Mouse (Mus musculus) macrophage (primary cell): Measurements from ENCODE around the gene Xrcc5. TPM values are rescaled to one million over a fixed set of nuclear protein-coding genes. Genes with fewer than 3 reads are reported as not detected.

ENCODE experiments used
- H3K27ac ChIP-seq: fragments of 350-480 bp; formaldehyde crosslinking; 2 replicates; pipeline ENCODE4 v1.9.0; 2021
- H3K36me3 ChIP-seq: fragments of 350-480 bp; formaldehyde crosslinking; 2 replicates; pipeline ENCODE4 v1.9.0; 2021; ENCODE audit errors: inconsistent target
- H3K4me3 ChIP-seq: fragments of 350-480 bp; formaldehyde crosslinking; 2 replicates; pipeline ENCODE4 v1.9.0; 2021; ENCODE audit errors: inconsistent target
- H3K79me2 ChIP-seq: fragments of 350-480 bp; formaldehyde crosslinking; 2 replicates; pipeline ENCODE4 v1.9.0; 2021; ENCODE audit errors: inconsistent target
- WGBS: methylation state at CpG from one replicate; pipeline ENCODE4 v1.1.7; 2026; ENCODE audit warnings: inconsistent platforms; ENCODE audit not compliant: missing documents; 5-methylcytosine and 5-hydroxymethylcytosine counted together
- polyA plus RNA-seq: library from polyadenylated mRNA; stranded (reverse); fragments of 250-400 nt; gene quantifications from 3 replicates; pipeline ENCODE4 v1.2.4, GENCODE M21; 2018; ENCODE audit warnings: inconsistent platforms
- total RNA-seq, 78 experiments: library from RNA; depleted of rRNA; stranded (reverse); fragments of 250-400 nt; gene quantifications; 1 replicate in 9 of 78; 2 replicates in 24 of 78; 3 replicates in 43 of 78; 4 replicates in 2 of 78; pipeline ENCODE4 v1.2.4; 2018; ENCODE audit warnings: inconsistent platforms in 56 of 78

The Xrcc5 gene
- total RNA-seq (2018; cell fraction: chromatin; rRNA removed) = 1 to 10 TPM in 1 of 26 experiments, under 1 TPM in 5, not detected in 20; 0.26 to 3.2 (median 0.49) TPM
- total RNA-seq (2018; cell fraction: cytosol; rRNA removed) = under 1 TPM in 24 of 26 experiments, not detected in 2; 0.03 to 0.26 (median 0.10) TPM
- total RNA-seq (2018; cell fraction: nucleus; rRNA removed) = under 1 TPM in 11 of 26 experiments, not detected in 15; 0.18 to 0.69 (median 0.29) TPM
- 0.08 to 0.26 TPM (median 0.12 TPM) in 3 replicates for polyA plus RNA-seq

DNA sequence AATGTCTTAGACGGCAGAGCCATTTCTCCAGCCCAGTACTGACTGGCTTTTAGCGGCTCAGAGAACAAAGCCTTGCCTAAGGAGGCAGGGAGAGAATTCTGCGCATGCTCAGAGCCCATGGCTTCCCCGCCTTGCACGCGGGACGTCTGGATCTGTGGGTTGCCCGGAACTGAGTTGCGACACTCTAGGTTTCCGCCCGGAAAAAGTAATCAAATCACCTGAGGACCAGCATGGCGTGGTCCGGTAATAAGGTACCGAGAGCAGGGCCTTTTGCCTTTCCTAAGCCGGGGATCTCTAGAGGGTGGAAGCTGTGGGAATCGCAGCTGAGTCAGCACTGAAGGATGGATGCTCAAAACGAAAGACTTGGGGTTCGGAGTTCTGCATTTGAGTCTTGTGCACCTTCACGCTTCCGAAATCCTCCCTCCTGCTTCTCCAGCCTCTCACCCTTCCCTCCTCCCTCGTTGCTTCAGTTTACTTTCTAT, at the start of gene Xrcc5:
Xrcc5 (plus strand) TSS at position 105 of the 482 bp plus-strand sequence.
- Histone ChIP-seq H3K27ac (no peak within 1 kb of the TSS), H3K36me3 (no peaks in the 10 kb centered on the region), H3K4me3 (peak within 1 kb of the TSS; percentile 37), H3K79me2 (no peaks in the 10 kb centered on the region)
- 1% methylated on average over 21 of the region's 21 CpGs for WGBS

DNA sequence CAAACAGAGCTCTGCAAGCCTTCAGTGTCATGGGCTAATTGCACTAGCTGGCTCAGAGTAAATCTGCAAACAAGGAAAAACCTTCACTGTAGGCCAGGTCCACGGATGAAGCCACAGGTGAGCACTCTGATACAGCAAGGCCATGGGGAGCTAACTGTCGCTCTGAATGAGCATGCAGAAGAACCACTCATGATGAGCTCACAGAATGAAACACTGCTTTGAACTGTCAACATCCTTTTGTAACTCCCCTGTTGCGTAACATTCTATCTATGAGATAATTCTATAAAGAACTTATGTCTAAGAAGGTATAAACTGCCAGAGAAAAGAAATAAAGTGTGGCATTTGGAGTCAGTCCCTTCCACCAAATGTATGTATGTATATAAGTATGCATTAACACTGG, 44.1 kb upstream of the Xrcc5 start:
- Histone ChIP-seq H3K4me3 (no peak overlapping the region), H3K27ac (no peak overlapping the region), H3K36me3 (no peaks in the 10 kb centered on the region), H3K79me2 (no peaks in the 10 kb centered on the region)
- WGBS = 80% methylated on average over 3 of the region's 3 CpGs

GRCm38 (mm10) chr1:72278085-72278484, 29.1 kb upstream of the Xrcc5 start:
- Histone ChIP-seq H3K79me2 (no peaks in the 10 kb centered on the region), H3K4me3 (no peak overlapping the region), H3K27ac (no peak overlapping the region), H3K36me3 (no peaks in the 10 kb centered on the region)
- 86% methylated on average over 3 of the region's 3 CpGs for WGBS

GRCm38 (mm10) chr1:72282604-72283003, 24.6 kb upstream of the Xrcc5 start:
- no peak overlapping the region for H3K27ac ChIP-seq
- H3K79me2 ChIP-seq = no peaks in the 10 kb centered on the region
- H3K4me3 ChIP-seq = no peak overlapping the region
- no peaks in the 10 kb centered on the region for H3K36me3 ChIP-seq
- 71% methylated on average over 1 of the region's 1 CpGs for WGBS

GRCm38 (mm10) chr1:72283992-72284485, 23.2 kb upstream of the Xrcc5 start, which contains the start of the genes Pecr and Tmem169:
TSS of gene Pecr (minus strand) at chr1:72284314.
TSS of gene Tmem169 (plus strand) at chr1:72284369.
- WGBS = under 1% methylated on average over 30 of the region's 30 CpGs
- Histone ChIP-seq H3K4me3 (peak within 1 kb of the TSS; percentile 40), H3K36me3 (no peaks in the 10 kb centered on the region), H3K27ac (no peak within 1 kb of the TSS), H3K79me2 (no peaks in the 10 kb centered on the region)

DNA sequence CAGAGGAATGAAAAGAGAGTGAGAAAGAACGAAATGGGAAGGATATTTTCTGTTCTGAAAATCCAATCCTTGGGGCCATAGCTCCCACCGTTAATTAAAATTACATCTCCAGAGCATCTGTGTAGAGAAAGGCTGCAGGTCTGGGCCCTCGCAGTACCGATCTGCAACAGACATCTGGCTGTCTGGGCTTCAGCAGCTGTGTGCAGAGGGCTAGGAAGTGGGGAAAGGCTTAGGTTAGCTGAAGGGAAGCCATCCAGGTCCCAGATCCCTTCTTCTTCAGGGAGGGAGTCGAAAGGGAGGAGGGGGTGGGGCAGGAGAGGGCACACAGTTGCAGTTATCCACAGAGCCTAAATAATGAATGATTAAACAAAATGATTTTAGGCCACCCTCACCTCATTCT, 22.7 kb upstream of the Xrcc5 start:
- WGBS = 11% methylated on average over 5 of the region's 5 CpGs
- H3K4me3 ChIP-seq = no peak overlapping the region
- no peak overlapping the region for H3K27ac ChIP-seq
- H3K36me3 ChIP-seq = no peaks in the 10 kb centered on the region
- H3K79me2 ChIP-seq = no peaks in the 10 kb centered on the region

DNA sequence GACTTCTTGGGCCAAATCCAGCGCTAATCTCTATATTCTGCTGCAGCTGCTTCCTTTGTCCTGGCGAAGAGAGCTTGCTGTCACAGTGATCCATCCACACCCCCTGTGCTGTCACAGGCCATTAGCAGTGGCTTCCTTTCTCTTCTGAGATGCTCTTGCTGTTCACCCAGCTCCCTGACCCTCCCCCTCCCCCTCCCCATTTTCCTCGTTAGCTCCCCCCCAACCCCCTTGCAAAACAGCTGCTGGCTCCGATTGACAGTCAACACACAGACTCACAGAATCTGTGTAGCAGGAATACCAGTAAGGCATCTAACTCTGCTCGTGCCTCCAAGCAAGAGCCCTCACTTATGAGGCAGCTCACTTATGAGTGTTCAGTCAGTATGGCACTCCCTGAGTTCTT, 20.3 kb upstream of the Xrcc5 start:
- WGBS = 89% methylated on average over 4 of the region's 5 CpGs
- H3K36me3 ChIP-seq = no peaks in the 10 kb centered on the region
- no peak overlapping the region for H3K4me3 ChIP-seq
- H3K79me2 ChIP-seq = no peaks in the 10 kb centered on the region
- no peak overlapping the region for H3K27ac ChIP-seq

DNA sequence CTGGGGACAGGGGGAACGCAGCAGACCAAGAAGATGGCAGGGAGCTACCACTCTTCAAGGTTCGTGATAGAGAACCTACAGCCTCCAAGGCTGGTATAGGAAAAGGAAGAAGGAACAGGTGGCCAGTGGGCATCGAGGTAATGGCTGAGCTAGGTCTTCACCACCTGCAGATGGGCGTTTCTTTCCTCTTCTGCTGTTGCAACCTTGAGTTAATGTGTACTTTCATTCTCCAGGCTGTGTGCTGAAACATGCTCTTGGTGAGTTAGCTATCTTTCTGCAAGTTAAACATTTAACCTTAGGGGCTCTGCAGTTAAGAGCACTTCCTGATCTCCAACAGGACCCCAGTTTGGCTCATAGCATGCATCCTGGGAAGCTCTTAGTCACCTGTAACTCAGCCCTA, 19.3 kb upstream of the Xrcc5 start:
- no peak overlapping the region for H3K27ac ChIP-seq
- 68% methylated on average over 4 of the region's 4 CpGs for WGBS

DNA sequence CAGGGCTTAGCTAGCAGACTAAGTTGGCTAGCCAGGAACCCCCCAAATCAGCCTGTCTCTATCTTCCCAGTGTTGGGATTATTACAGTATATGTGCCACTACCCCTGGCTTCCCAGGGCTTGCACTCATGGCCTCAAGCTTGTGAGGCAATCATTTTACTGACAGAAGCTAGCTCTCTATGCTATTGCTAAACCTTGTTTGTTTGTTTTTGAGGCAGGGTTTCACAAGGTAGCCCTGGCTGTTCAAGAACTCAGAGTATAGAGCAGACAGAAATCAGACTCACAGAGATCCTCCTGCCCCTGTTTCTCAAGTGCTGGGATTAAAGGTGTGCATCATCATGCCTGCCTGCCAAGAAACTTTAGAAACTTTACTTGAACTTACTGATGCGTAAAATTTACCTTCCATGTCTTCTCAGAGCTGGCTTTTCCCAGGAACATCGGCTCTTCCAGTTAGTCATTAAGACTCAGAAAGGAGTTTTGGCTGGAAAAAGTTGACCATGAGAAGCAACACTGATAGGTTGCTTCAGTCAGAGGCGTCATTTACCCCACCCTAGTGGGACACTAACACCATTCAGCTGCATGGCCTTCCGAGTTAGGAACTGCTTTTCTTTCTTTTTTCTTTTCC, 18.6 kb upstream of the Xrcc5 start:
- H3K4me3 ChIP-seq = no peak overlapping the region
- 95% methylated on average over 4 of the region's 4 CpGs for WGBS
- no peaks in the 10 kb centered on the region for H3K36me3 ChIP-seq
- no peaks in the 10 kb centered on the region for H3K79me2 ChIP-seq
- H3K27ac ChIP-seq = no peak overlapping the region

More for the DNA sequence above, 19.3 kb upstream of the Xrcc5 start:
- H3K79me2 ChIP-seq = no peaks in the 10 kb centered on the region
- H3K36me3 ChIP-seq = no peaks in the 10 kb centered on the region
- no peak overlapping the region for H3K4me3 ChIP-seq

DNA sequence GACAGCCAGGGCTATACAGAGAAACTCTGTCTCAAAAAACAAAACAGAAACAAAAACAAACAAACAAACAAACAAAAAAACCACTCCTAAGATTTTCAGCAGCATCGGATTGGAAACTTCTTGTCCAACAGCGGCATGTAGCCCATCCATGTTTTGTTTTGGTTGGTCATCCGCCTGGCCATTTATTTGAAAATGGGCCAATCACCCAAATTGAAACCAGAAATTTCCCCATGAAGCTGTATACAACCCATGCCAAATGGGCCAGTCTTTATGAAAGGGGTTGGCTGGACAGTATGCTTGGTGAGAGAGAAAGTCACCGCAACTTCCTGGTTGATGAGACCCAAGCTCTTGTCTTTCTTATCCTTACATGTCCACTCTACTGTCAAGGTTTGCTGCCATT, 16.3 kb upstream of the Xrcc5 start:
- WGBS = 97% methylated on average over 4 of the region's 4 CpGs
- Histone ChIP-seq H3K4me3 (no peak overlapping the region), H3K27ac (no peak overlapping the region), H3K79me2 (no peaks in the 10 kb centered on the region), H3K36me3 (no peaks in the 10 kb centered on the region)

DNA sequence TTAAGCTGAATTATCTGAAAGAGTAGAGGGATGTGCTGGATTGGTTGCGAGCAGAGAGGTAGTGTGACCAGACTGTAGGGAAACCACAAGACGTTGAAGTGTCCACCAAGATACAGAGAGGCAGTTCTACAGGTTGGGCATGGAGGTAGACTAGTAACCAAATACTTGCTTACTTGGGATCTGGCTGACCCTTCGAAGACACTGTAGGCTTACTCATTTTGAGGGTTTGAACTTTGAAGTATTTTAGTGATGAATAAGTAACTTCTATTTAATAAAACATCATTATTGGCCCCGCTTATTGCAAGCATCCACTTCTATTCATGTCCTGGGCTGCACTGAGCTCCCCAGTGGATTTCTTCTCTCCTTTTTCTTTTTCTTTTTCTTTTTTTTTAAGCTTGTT, 15.8 kb upstream of the Xrcc5 start:
- Histone ChIP-seq H3K4me3 (no peak overlapping the region), H3K36me3 (no peaks in the 10 kb centered on the region), H3K27ac (no peak overlapping the region), H3K79me2 (no peaks in the 10 kb centered on the region)
- 90% methylated on average over 4 of the region's 4 CpGs for WGBS

GRCm38 (mm10) chr1:72291925-72292324, 15.3 kb upstream of the Xrcc5 start:
- Histone ChIP-seq H3K4me3 (no peak overlapping the region), H3K27ac (no peak overlapping the region), H3K79me2 (no peaks in the 10 kb centered on the region), H3K36me3 (no peaks in the 10 kb centered on the region)
- WGBS = 96% methylated on average over 2 of the region's 2 CpGs

DNA sequence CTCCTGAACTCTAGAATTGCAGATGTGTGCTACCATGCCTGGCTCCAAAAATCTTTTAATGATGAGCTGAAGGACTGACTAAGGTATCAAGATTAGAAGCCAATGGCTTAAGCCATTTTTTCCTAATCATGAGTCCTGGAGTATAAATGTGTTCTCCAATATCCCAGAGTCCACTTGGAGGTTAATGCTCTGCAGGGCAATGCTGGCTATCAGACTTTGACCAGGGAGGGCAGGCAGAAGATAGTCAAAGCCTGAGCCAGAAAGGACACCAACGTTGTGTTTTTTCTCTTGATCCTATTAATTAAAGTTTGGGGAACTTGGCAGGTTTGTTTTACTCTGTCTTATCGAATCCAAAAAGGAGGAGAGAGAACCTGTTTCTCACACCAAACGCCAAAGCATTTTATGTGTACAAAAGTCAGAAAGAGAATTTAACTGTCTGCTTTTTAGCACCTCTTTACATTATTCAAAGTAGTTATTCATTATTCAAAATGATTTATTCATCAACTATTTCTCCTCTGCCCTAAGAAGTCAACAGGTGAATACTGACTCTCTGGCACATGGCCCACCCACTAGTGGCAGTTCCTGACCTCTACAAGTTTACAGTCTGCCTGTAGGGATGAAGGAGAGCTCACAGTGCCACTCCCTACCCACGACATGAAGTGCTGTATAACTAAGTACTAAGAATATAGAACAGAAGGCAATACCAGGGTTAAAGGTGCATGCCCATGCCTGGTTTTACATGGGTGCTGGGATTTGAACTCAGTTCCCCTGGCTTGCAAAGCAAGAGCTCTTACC, 13.2 kb upstream of the Xrcc5 start:
- Histone ChIP-seq H3K36me3 (no peaks in the 10 kb centered on the region), H3K27ac (no peak overlapping the region), H3K79me2 (no peaks in the 10 kb centered on the region), H3K4me3 (no peak overlapping the region)
- 68% methylated on average over 4 of the region's 4 CpGs for WGBS

- Histone ChIP-seq H3K36me3 (no peaks in the 10 kb centered on the region), H3K4me3 (no peak overlapping the region), H3K79me2 (no peaks in the 10 kb centered on the region), H3K27ac (no peak overlapping the region)
- WGBS = 91% methylated on average over 5 of the region's 8 CpGs
Observed at GRCm38 (mm10) chr1:72295746-72296145, 11.5 kb upstream of the Xrcc5 start.

DNA sequence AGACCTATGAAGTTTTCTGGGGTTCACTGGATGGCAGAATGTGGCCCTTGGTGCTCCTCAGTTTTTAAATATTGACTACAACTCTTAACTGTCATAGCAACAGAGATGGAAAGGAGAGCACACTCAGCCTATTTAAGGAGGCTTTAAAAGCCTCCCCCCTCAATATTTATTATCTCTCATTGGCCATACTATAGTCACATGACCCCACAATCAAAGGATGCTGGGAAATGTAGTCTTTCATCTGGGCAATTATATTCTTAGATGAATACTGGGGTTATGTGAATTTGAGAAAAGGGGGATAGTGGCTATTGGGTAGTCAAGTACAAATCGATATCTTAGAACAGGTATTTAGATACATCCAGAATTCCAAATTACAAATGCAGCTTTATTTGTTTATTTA, 5.4 kb upstream of the Xrcc5 start:
- Histone ChIP-seq H3K27ac (no peak overlapping the region), H3K4me3 (no peak overlapping the region), H3K79me2 (no peaks in the 10 kb centered on the region), H3K36me3 (no peaks in the 10 kb centered on the region)
- 91% methylated on average over 1 of the region's 1 CpGs for WGBS
